Mouse (Mus musculus): ENCODE data around the gene Srebf1.

DNA sequence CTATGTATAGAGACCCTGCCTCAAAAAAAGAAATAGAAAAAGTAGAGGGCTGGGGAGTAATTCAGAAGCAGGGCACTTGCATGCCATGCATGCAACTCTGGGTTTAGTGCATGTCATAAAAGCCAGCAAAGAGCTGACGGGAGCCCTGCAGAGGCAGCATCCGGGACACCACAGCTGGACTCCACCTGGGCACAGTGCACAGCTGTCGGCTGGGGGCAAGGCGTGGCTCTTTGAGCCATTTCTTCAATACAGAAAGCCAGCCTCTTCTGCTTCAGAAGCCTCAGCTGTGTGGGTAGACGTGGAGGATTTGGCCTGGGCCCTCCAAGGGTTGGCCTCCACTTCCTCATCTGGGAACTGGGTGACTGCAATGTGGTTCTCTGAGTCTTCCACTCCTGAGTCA lies 13.0 kb upstream of the Srebf1 start:
- TF ChIP-seq POLR2A (IDR thresholded peaks at IDR 0.05; ENCODE audit: extremely low read depth, insufficient read depth, low read length) (no peak), CTCF (IDR thresholded peaks at IDR 0.05; ENCODE audit: low read depth, low read length) (no peak)

All from liver, adult 2 months (tissue).